Mouse (Mus musculus) CH12.LX (cell line): Measurements from ENCODE around the gene Zfp94. TPM values are rescaled to one million over a fixed set of nuclear protein-coding genes. Genes with fewer than 3 reads are reported as not detected.
"Not testable (repeated sequence)": the region's sequence is repeated elsewhere in the genome, so short reads cannot be mapped to it uniquely, and the experiment has no call there.

Source experiments
- DNase-seq: peaks from one replicate; pipeline ENCODE4 v3.0.0-alpha.2; 2013; ENCODE audit errors: extremely low read depth
- H3K27ac ChIP-seq: 2 replicates; pipeline ENCODE4 v1.5.1; 2012; ENCODE audit warnings: low read depth, mild to moderate bottlenecking, control low read depth, moderate library complexity; ENCODE audit not compliant: insufficient read depth
- H3K27me3 ChIP-seq: replicated peaks from 2 replicates; pipeline ENCODE3; 2012; ENCODE audit warnings: inconsistent platforms
- H3K36me3 ChIP-seq, 2 experiments: replicated peaks in 1 of 2; 2 replicates each; pipeline versions ENCODE3 to v1.6.1; 2012; ENCODE audit warnings: inconsistent platforms in 1 of 2, low read length in 1 of 2, mild to moderate bottlenecking in 1 of 2, mixed read lengths in 1 of 2, moderate library complexity in 1 of 2; ENCODE audit not compliant: control insufficient read depth in 1 of 2, insufficient read depth in 1 of 2
- H3K4me1 ChIP-seq, 2 experiments: 2 replicates each; pipeline ENCODE4 v1.6.1; 2012; ENCODE audit warnings: inconsistent platforms in 1 of 2, moderate library complexity in 1 of 2; ENCODE audit not compliant: insufficient read depth in 2 of 2, control insufficient read depth in 1 of 2
- H3K4me2 ChIP-seq: 2 replicates; pipeline ENCODE4 v1.6.1; 2012; ENCODE audit warnings: low read depth, mild to moderate bottlenecking, control low read depth; ENCODE audit not compliant: poor library complexity, insufficient read depth, severe bottlenecking
- H3K4me3 ChIP-seq, 3 experiments: fragments of 150-350 bp in 1 of 3; sonication (generic) in 1 of 3; replicated peaks in 1 of 3; 2 replicates each; pipeline versions ENCODE3 to v1.5.1; 2011 to 2012; ENCODE audit warnings: low read depth in 2 of 3, low read length in 2 of 3, mild to moderate bottlenecking in 2 of 3, moderate library complexity in 2 of 3, control low read depth in 1 of 3, improper control_type of control experiment in 1 of 3, inconsistent platforms in 1 of 3, mixed read lengths in 1 of 3; ENCODE audit not compliant: poor library complexity in 1 of 3
- H3K79me2 ChIP-seq: replicated peaks from 2 replicates; pipeline ENCODE4 v1.6.1; 2012; ENCODE audit warnings: mild to moderate bottlenecking, moderate library complexity; ENCODE audit not compliant: control insufficient read depth, poor library complexity, insufficient read depth, severe bottlenecking; ENCODE audit errors: extremely low read depth
- H3K9ac ChIP-seq: 2 replicates; pipeline ENCODE4 v1.6.1; 2012; ENCODE audit warnings: low read depth, mild to moderate bottlenecking, control low read depth, moderate library complexity; ENCODE audit not compliant: insufficient read depth
- H3K9me3 ChIP-seq: replicated peaks from 2 replicates; pipeline ENCODE3; 2012; ENCODE audit warnings: low read length, inconsistent platforms, mixed read lengths
- CHD2 ChIP-seq: IDR thresholded peaks from 2 replicates; pipeline ENCODE4 v1.6.1; 2011; ENCODE audit warnings: low read length, improper control_type of control experiment
- JUN ChIP-seq: IDR thresholded peaks from 2 replicates; pipeline ENCODE4 v1.6.1; 2011; ENCODE audit warnings: low read depth, mild to moderate bottlenecking, low read length, improper control_type of control experiment, moderate library complexity; ENCODE audit not compliant: insufficient read depth
- JUND ChIP-seq: conservative IDR thresholded peaks from 2 replicates; pipeline ENCODE4 v1.6.1; 2011; ENCODE audit warnings: low read depth, low read length, improper control_type of control experiment
- KAT2A ChIP-seq: IDR thresholded peaks from 2 replicates; pipeline ENCODE4 v1.6.1; 2012; ENCODE audit warnings: low read length, improper control_type of control experiment, inconsistent platforms; ENCODE audit not compliant: insufficient replicate concordance
- MAFK ChIP-seq: IDR thresholded peaks from 2 replicates; pipeline ENCODE4 v1.6.1; 2011; ENCODE audit warnings: low read length, improper control_type of control experiment; ENCODE audit not compliant: insufficient replicate concordance
- NRF1 ChIP-seq: IDR thresholded peaks from 2 replicates; pipeline ENCODE4 v1.6.1; 2014; ENCODE audit warnings: low read depth, mild to moderate bottlenecking, inconsistent platforms, low read length, improper control_type of control experiment, moderate library complexity
- PAX5 ChIP-seq: IDR thresholded peaks from 2 replicates; pipeline ENCODE4 v1.6.1; 2012; ENCODE audit warnings: low read length, inconsistent platforms, mixed read lengths
- POLR2A ChIP-seq: IDR thresholded peaks from 2 replicates; pipeline ENCODE4 v1.6.1; 2011; ENCODE audit warnings: low read depth, mild to moderate bottlenecking, improper control_type of control experiment, low read length
- POLR2AphosphoS2 ChIP-seq: IDR thresholded peaks from 2 replicates; pipeline ENCODE4 v1.6.1; 2011; ENCODE audit warnings: low read depth, low read length, improper control_type of control experiment
- RAD21 ChIP-seq: IDR thresholded peaks from 2 replicates; pipeline ENCODE4 v1.6.1; 2011; ENCODE audit warnings: low read depth, mild to moderate bottlenecking, low read length, improper control_type of control experiment, moderate library complexity
- RCOR1 ChIP-seq: conservative IDR thresholded peaks from 2 replicates; pipeline ENCODE4 v1.6.1; 2012; ENCODE audit warnings: low read depth, mild to moderate bottlenecking, inconsistent platforms, low read length, improper control_type of control experiment
- SIN3A ChIP-seq: IDR thresholded peaks from 2 replicates; pipeline ENCODE4 v1.6.1; 2012; ENCODE audit warnings: low read length, improper control_type of control experiment, inconsistent platforms
- USF1 ChIP-seq: IDR thresholded peaks from 2 replicates; pipeline ENCODE4 v1.6.1; 2014; ENCODE audit warnings: low read depth, mild to moderate bottlenecking, inconsistent platforms, low read length, improper control_type of control experiment
- ZKSCAN1 ChIP-seq: IDR thresholded peaks from 2 replicates; pipeline ENCODE4 v1.6.1; 2012; ENCODE audit warnings: low read depth, inconsistent platforms, low read length, improper control_type of control experiment, borderline replicate concordance
- ZMIZ1 ChIP-seq: IDR thresholded peaks from 2 replicates; pipeline ENCODE4 v1.6.1; 2012; ENCODE audit warnings: low read depth, mild to moderate bottlenecking, inconsistent platforms, low read length, improper control_type of control experiment
- ZNF384 ChIP-seq: IDR thresholded peaks from 2 replicates; pipeline ENCODE4 v1.6.1; 2012; ENCODE audit warnings: low read depth, low read length, improper control_type of control experiment, inconsistent platforms
- dilution Hi-C: fragments of 300-500 bp; cut with MboI; formaldehyde crosslinking; loops from 2 replicates; pipeline ENCODE4 v1.14.3; 2020; ENCODE audit warnings: low sequenced_read_pairs; ENCODE audit not compliant: extremely low pct_unique_long_range_greater_than_20kb, extremely low pct_ligation_motif_present
- in situ Hi-C: fragments of 300-500 bp; cut with MboI; formaldehyde crosslinking; loops from 3 replicates; pipeline ENCODE4 v1.14.3; 2019; ENCODE audit warnings: low sequenced_read_pairs, low pct_ligation_motif_present, low pct_unique_long_range_greater_than_20kb, mixed read lengths
- polyA plus RNA-seq: library from polyadenylated mRNA; unstranded; fragments of >175 nt; gene quantifications from 2 replicates; pipeline ENCODE4 v1.2.1, GENCODE M21; 2012; ENCODE audit warnings: low read depth; ENCODE audit not compliant: insufficient read length
- total RNA-seq, 2 experiments: library from RNA; depleted of rRNA; stranded (reverse); fragments of 300-350 nt in 1 of 2; fragments of >200 nt in 1 of 2; gene quantifications; 2 replicates each; pipeline ENCODE4 v1.2.3; 2012 to 2014

Zfp94 gene
- total and polyA plus RNA-seq, 3 experiments: 3.3 to 6.0 (median 4.5) TPM

DNA sequence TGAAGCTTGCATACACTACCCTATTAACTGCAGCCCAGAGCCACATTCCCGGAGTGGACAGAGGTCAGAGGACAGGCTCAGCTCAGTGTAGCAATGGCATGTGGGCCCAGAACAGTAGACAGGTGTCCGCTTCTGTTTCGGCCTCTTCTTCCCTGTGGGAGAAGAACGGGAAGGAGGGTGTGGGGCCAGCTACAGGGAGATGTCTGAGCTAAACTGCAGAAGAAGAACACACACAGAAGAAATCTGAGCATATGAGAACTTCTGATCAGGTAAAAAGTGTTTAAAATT, 35.7 kb downstream of the Zfp94 start:
- Histone ChIP-seq H3K9ac (no peak overlapping the region), H3K27me3 (peaks cover 8% of the 10 kb centered on the region), H3K79me2 (no peaks in the 10 kb centered on the region), H3K27ac (no peak overlapping the region), H3K4me1 (no peaks in the 10 kb centered on the region), H3K9me3 (no peaks in the 10 kb centered on the region), H3K36me3 (no peaks in the 10 kb centered on the region), H3K4me3 (no peak overlapping the region), H3K4me2 (no peak overlapping the region)
- in situ Hi-C loops: no loop called here
- dilution Hi-C loops: no loop called here
- no peak for DNase-seq
- no peak for TF ChIP-seq ZNF384
- no peak for TF ChIP-seq USF1
- no peak for TF ChIP-seq RAD21
- TF ChIP-seq JUN: no peak
- no peak for TF ChIP-seq PAX5
- no peak for TF ChIP-seq RCOR1
- no peak for TF ChIP-seq POLR2A
- no peak for TF ChIP-seq NRF1
- no peak for TF ChIP-seq ZMIZ1
- TF ChIP-seq JUND: no peak
- TF ChIP-seq SIN3A: no peak
- no peak for TF ChIP-seq ZKSCAN1
- no peak for TF ChIP-seq MAFK
- no peak for TF ChIP-seq KAT2A
- no peak for TF ChIP-seq POLR2AphosphoS2

DNA sequence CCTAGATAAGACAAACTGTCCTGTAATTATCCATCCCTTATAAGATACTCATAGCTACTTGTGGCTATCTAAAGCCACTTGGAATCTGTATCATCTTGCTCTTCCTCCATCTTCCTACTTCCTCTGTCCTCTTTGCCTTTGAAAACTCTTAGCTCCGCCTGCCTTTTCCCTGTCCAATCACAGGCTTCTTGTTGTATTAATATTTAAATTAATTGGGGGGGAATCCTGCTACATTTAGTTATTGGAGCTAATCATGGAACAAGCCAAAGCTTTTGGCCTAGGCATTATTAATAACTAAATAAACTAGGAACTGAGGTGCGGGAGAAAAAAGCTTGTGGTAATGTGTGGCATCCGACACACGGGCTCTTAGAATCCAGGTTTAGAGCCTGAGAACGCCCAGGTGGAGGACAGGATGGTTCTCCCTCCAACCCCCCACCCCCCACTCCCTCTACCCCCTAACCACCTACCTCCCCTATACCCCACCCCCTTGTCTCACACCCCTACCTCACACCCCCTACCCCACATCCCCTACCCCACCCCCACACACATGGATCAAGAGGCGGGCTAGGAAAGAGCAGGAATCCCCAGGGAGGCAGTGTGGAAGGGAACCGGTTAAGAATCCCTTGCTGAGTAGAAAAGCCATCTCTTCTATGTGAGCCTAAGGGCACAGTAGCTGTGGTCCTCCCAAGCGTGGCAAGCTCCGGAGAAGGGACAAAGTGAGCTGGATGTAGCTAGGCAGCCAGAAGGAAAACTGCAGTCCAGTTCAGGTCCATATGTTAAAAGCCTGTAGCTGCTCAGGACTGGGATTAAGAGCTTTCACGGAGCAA, 36.2 kb downstream of the Zfp94 start:
- TF ChIP-seq CHD2: no peak
- no peak for TF ChIP-seq POLR2AphosphoS2
- Histone ChIP-seq H3K4me3 (no peak overlapping the region), H3K79me2 (no peaks in the 10 kb centered on the region), H3K4me1 (no peaks in the 10 kb centered on the region), H3K9me3 (no peaks in the 10 kb centered on the region), H3K27ac (no peak overlapping the region), H3K4me2 (no peak overlapping the region), H3K9ac (no peak overlapping the region), H3K36me3 (no peaks in the 10 kb centered on the region), H3K27me3 (peaks cover 8% of the 10 kb centered on the region)
- DNase-seq: no peak
- in situ Hi-C loops: no loop called here
- dilution Hi-C loops: no loop called here

DNA sequence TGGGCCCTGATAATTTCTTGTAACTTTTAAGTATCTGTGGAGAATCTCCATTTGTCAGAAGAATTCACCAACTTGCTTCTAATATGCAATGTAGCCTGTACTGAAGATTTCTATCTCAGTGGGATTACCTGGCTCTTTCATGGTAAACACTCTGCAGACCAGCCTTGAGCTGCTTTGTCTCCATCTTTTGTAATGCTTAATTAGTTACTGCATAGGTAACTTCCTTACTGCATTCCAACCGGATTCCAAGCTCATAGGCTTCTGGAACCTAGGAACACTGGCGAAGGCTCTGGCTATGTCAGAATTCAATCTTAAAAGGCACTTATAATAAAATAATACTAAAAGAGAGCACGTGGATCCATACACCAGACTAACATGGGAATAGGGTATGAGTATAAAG, 37.7 kb downstream of the Zfp94 start:
- DNase-seq, H3K9me3 ChIP-seq, H3K4me3 ChIP-seq, in situ Hi-C loops, H3K27me3 ChIP-seq, H3K79me2 ChIP-seq, H3K36me3 ChIP-seq, H3K9ac ChIP-seq, H3K4me2 ChIP-seq, H3K27ac ChIP-seq, H3K4me1 ChIP-seq, dilution Hi-C loops: not testable (repeated sequence)
